Comparison of ENCODE assay signal across 8 mouse cellular contexts in genomic region chr6:137648110-137649067, GRCm38 (mm10). TPM values are rescaled to one million over a fixed set of nuclear protein-coding genes. Genes with fewer than 3 reads are reported as not detected.
A peak's percentile ranks its signal among the peaks of the same experiment; 100 is the strongest.
DNase-seq lines count a peak whose midpoint lies in the region; ATAC-seq lines count a peak whose summit lies in the region.

No protein-coding gene starts in this region.

- H3K9me3 ChIP-seq in forebrain, embryonic 14.5 days (replicated peaks; ENCODE audit: control insufficient read depth, low read length): no peaks in the 10 kb centered on the region
- H3K9me3 ChIP-seq in intestine, embryonic 15.5 days: no peaks in the 10 kb centered on the region
- H3K9me3 ChIP-seq in stomach, embryonic 15.5 days: no peaks in the 10 kb centered on the region

- H3K4me1 ChIP-seq in forebrain, embryonic 14.5 days (ENCODE audit: control insufficient read depth, insufficient read depth, low read length): no peaks in the 10 kb centered on the region; the same call in 1 of the 2 replicates
- H3K4me1 ChIP-seq in intestine, embryonic 15.5 days (replicated peaks): no peaks in the 10 kb centered on the region
- H3K4me1 ChIP-seq in stomach, embryonic 15.5 days: peaks cover 11% of the 10 kb centered on the region; the same call in 1 of the 2 replicates

- H3K27ac ChIP-seq in forebrain, embryonic 14.5 days (ENCODE audit: low read depth, low read length): no peak overlapping the region
- peak overlapping the region; percentile 6; the same call in 1 of the 2 replicates for H3K27ac ChIP-seq in intestine, embryonic 15.5 days
- H3K27ac ChIP-seq in stomach, embryonic 15.5 days: no peak overlapping the region

- H3K36me3 ChIP-seq in forebrain, embryonic 14.5 days (ENCODE audit: control insufficient read depth, insufficient read depth, low read length): no peaks in the 10 kb centered on the region
- no peaks in the 10 kb centered on the region for H3K36me3 ChIP-seq in intestine, embryonic 15.5 days
- H3K36me3 ChIP-seq in stomach, embryonic 15.5 days: no peaks in the 10 kb centered on the region

- WGBS in forebrain, embryonic 14.5 days: under 1% methylated on average over 58 of the region's 59 CpGs
- 2% methylated on average over 57 of the region's 59 CpGs for WGBS in intestine, embryonic 15.5 days
- WGBS in stomach, embryonic 15.5 days: 2% methylated on average over 53 of the region's 59 CpGs

- H3K4me3 ChIP-seq in forebrain, embryonic 14.5 days (ENCODE audit: low read depth, low read length): peak overlapping the region; percentile 69
- peak overlapping the region; percentile 60 for H3K4me3 ChIP-seq in intestine, embryonic 15.5 days (replicated peaks)
- H3K4me3 ChIP-seq in stomach, embryonic 15.5 days (replicated peaks): peak overlapping the region; percentile 86

- peak overlapping the region; percentile 91 for H3K4me2 ChIP-seq in forebrain, embryonic 14.5 days (ENCODE audit: low read length)
- peak overlapping the region; percentile 77 for H3K4me2 ChIP-seq in intestine, embryonic 15.5 days (replicated peaks)
- peak overlapping the region; percentile 94 for H3K4me2 ChIP-seq in stomach, embryonic 15.5 days

- ATAC-seq in forebrain, embryonic 14.5 days: peak; percentile 68
- ATAC-seq in intestine, embryonic 15.5 days: peak; percentile 78
- ATAC-seq in stomach, embryonic 15.5 days (ENCODE audit: insufficient read depth, low FRiP score, low read depth): peak; percentile 65

- H3K9ac ChIP-seq in forebrain, embryonic 14.5 days (ENCODE audit: low read length): peak overlapping the region; percentile 75
- peak overlapping the region; percentile 70 for H3K9ac ChIP-seq in intestine, embryonic 15.5 days
- peak overlapping the region; percentile 74 for H3K9ac ChIP-seq in stomach, embryonic 15.5 days

- peak; percentile 60 for DNase-seq in right cerebral cortex, postnatal 4 days
- no peak for DNase-seq in right cerebral cortex, postnatal 36 days (ENCODE audit: low spot score in 2 of 2)
- DNase-seq in brain, adult 2 months (ENCODE audit: low read depth, low spot score): peak; percentile 55
- peak; percentile 17 for DNase-seq in forebrain, embryonic 14.5 days (ENCODE audit: low spot score)
- peak; percentile 29 for DNase-seq in lung, postnatal 36 days
- DNase-seq in spleen, adult 12 weeks (ENCODE audit: low spot score): no peak

- peaks cover 6% of the 10 kb centered on the region; the same call in 1 of the 2 replicates for H3K27me3 ChIP-seq in forebrain, embryonic 14.5 days (replicated peaks; ENCODE audit: control insufficient read depth, insufficient read depth, low read length)
- no peaks in the 10 kb centered on the region for H3K27me3 ChIP-seq in intestine, embryonic 15.5 days (replicated peaks)
- no peaks in the 10 kb centered on the region for H3K27me3 ChIP-seq in stomach, embryonic 15.5 days (replicated peaks)

RNA-seq across cellular contexts. Expression of gene Eps8, which starts 6.3 kb away (rescaled TPM):
- 11.4 and 14.3 TPM in 2 replicates for polyA plus RNA-seq in forebrain, embryonic 14.5 days (2014; fragmentation: Nextera tagmentation; extraction: Ambion mirVana)
- 85.2 and 93.9 TPM in 2 replicates for polyA plus RNA-seq in intestine, embryonic 15.5 days (2015; fragmentation: Nextera tagmentation; extraction: Ambion mirVana)
- 42.3 and 45.5 TPM in 2 replicates for polyA plus RNA-seq in stomach, embryonic 15.5 days (2015; fragmentation: Nextera tagmentation; extraction: Ambion mirVana)

Comparison
In these comparisons a context has a peak if more than half of its experiments do, and no peak if none do; other contexts are left out.
1. DNase-seq: peak in right cerebral cortex, postnatal 4 days (single experiment), brain, adult 2 months (single experiment), forebrain, embryonic 14.5 days (single experiment) and lung, postnatal 36 days (single experiment); none in right cerebral cortex, postnatal 36 days (0 of 2) and spleen, adult 12 weeks (single experiment).
2. Peak in every context shown above with its lines, with median percentiles within 50 percentile points of each other: ATAC-seq, H3K4me2 ChIP-seq, H3K4me3 ChIP-seq and H3K9ac ChIP-seq.